In genomic region chr4:136468553-136469327, GRCm38 (mm10) we compare ENCODE assay signal across 8 mouse cellular contexts. TPM values are rescaled to one million over a fixed set of nuclear protein-coding genes. Genes with fewer than 3 reads are reported as not detected.
DNase-seq lines count a peak whose midpoint lies in the region; ATAC-seq and TF ChIP-seq lines count a peak whose summit lies in the region.

No protein-coding gene starts in this region.

- H3K4me1 ChIP-seq in embryonic facial prominence, embryonic 15.5 days, result peaks cover 34% of the 10 kb centered on the region
- peaks cover 10% of the 10 kb centered on the region for H3K4me1 ChIP-seq in hindbrain, embryonic 14.5 days (replicated peaks; ENCODE audit: control insufficient read depth, insufficient read depth, low read length)
- peaks cover 2 to 16% of the 10 kb centered on the region in 2 experiments for H3K4me1 ChIP-seq in liver, embryonic 14.5 days (replicated peaks; ENCODE audit: control insufficient read depth in 2 of 2, insufficient read depth in 2 of 2, low read length in 1 of 2)

- ATAC-seq in embryonic facial prominence, embryonic 15.5 days (ENCODE audit: insufficient number of reproducible peaks, low FRiP score, low TSS enrichment, low read depth), result no peak
- 0 out of 2 replicates have a peak, but pooled peaks have one; percentile 7 for ATAC-seq in hindbrain, embryonic 14.5 days (ENCODE audit: low FRiP score)
- ATAC-seq in liver, embryonic 14.5 days (ENCODE audit: insufficient read depth), result no peak

- peak overlapping the region; percentile 65 for H3K4me2 ChIP-seq in embryonic facial prominence, embryonic 15.5 days (replicated peaks)
- H3K4me2 ChIP-seq in hindbrain, embryonic 14.5 days (replicated peaks), result peak overlapping the region; percentile 65; the same call in 1 of the 2 replicates
- peak overlapping the region; percentile 87 for H3K4me2 ChIP-seq in liver, embryonic 14.5 days (ENCODE audit: low read depth)

- DNase-seq in heart, adult 18-20 months, result peak; percentile 28 to 36
- DNase-seq in heart, postnatal 36 days, result no peak
- DNase-seq in ZHBTc4 (ENCODE audit: low read depth, low spot score), result peak; percentile 60
- DNase-seq in hindbrain, embryonic 14.5 days (ENCODE audit: low spot score), result no peak
- DNase-seq in liver, embryonic 14.5 days (ENCODE audit: low read depth in 3 of 3, low spot score in 3 of 3), result no peak
- peak; percentile 73 to 84 for DNase-seq in right cerebral cortex, postnatal 36 days (ENCODE audit: low spot score in 2 of 2)
- DNase-seq in embryo, embryonic 10 days (ENCODE audit: low spot score), result no peak

- peak overlapping the region; percentile 89; the same call in 1 of the 2 replicates for H3K4me3 ChIP-seq in embryonic facial prominence, embryonic 15.5 days (replicated peaks)
- H3K4me3 ChIP-seq in hindbrain, embryonic 14.5 days (replicated peaks; ENCODE audit: low read length), result no peak overlapping the region
- H3K4me3 ChIP-seq in liver, embryonic 14.5 days (ENCODE audit: insufficient read depth in 1 of 2, low read depth in 2 of 2, low read length in 2 of 2), result no peak overlapping the region

- WGBS in embryonic facial prominence, embryonic 15.5 days, result 76% methylated on average over 14 of the region's 14 CpGs
- WGBS in hindbrain, embryonic 14.5 days, result 68% methylated on average over 14 of the region's 14 CpGs
- 66% methylated on average over 14 of the region's 14 CpGs for WGBS in liver, embryonic 14.5 days (ENCODE audit: insufficient replicate concordance)

- intact Hi-C loops in heart, postnatal 36 days (cut with DNase I), result no loop called here

- H3K9me3 ChIP-seq in embryonic facial prominence, embryonic 15.5 days (replicated peaks), result no peaks in the 10 kb centered on the region
- no peaks in the 10 kb centered on the region for H3K9me3 ChIP-seq in hindbrain, embryonic 14.5 days (ENCODE audit: control insufficient read depth, low read length)
- H3K9me3 ChIP-seq in liver, embryonic 14.5 days (ENCODE audit: control insufficient read depth, low read length), result no peaks in the 10 kb centered on the region

- no peak for TF ChIP-seq CTCF in liver, embryonic 14.5 days (IDR thresholded peaks at IDR 0.05; ENCODE audit: low read depth)

- no peaks in the 10 kb centered on the region for H3K36me3 ChIP-seq in embryonic facial prominence, embryonic 15.5 days
- no peaks in the 10 kb centered on the region for H3K36me3 ChIP-seq in hindbrain, embryonic 14.5 days (replicated peaks; ENCODE audit: control insufficient read depth, insufficient read depth)
- H3K36me3 ChIP-seq in liver, embryonic 14.5 days (replicated peaks; ENCODE audit: control insufficient read depth, insufficient read depth, low read depth), result no peaks in the 10 kb centered on the region

- TF ChIP-seq EP300 in liver, embryonic 14.5 days (IDR thresholded peaks at IDR 0.05; ENCODE audit: low read depth), result no peak

- peak overlapping the region; percentile 98; the same call in 1 of the 2 replicates for H3K27ac ChIP-seq in embryonic facial prominence, embryonic 15.5 days (replicated peaks)
- H3K27ac ChIP-seq in hindbrain, embryonic 14.5 days, result no peak overlapping the region
- no peak overlapping the region for H3K27ac ChIP-seq in liver, embryonic 14.5 days

- peaks cover 6% of the 10 kb centered on the region for H3K27me3 ChIP-seq in embryonic facial prominence, embryonic 15.5 days
- peaks cover 9% of the 10 kb centered on the region for H3K27me3 ChIP-seq in hindbrain, embryonic 14.5 days (ENCODE audit: control insufficient read depth, insufficient read depth, low read length)
- peaks cover 33% of the 10 kb centered on the region for H3K27me3 ChIP-seq in liver, embryonic 14.5 days (ENCODE audit: control insufficient read depth, insufficient read depth, low read length)

- no peak overlapping the region for H3K9ac ChIP-seq in embryonic facial prominence, embryonic 15.5 days
- no peak overlapping the region for H3K9ac ChIP-seq in hindbrain, embryonic 14.5 days
- H3K9ac ChIP-seq in liver, embryonic 14.5 days (replicated peaks), result no peak overlapping the region

RNA-seq across cellular contexts. Expression of gene Luzp1, which starts 0.8 kb away (rescaled TPM):
- 10 to 100 TPM; 29.3 to 38.1 TPM for total RNA-seq in heart, adult 18-20 months (2021)
- 10 to 100 TPM; 37.8 to 41.4 TPM for total RNA-seq in heart, postnatal 36 days (2021)
- polyA plus RNA-seq in embryonic facial prominence, embryonic 15.5 days (2015; fragmentation: Nextera tagmentation; extraction: Ambion mirVana), result 114 and 124 TPM in 2 replicates
- 48.6 and 56.8 TPM in 2 replicates for polyA plus RNA-seq in hindbrain, embryonic 14.5 days (2014; fragmentation: Nextera tagmentation; extraction: Ambion mirVana)
- 1.6 and 1.8 TPM in 2 replicates for polyA plus RNA-seq in liver, embryonic 14.5 days (2012; rRNA removed)
- polyA plus RNA-seq in liver, embryonic 14.5 days (2014; fragmentation: Nextera tagmentation; extraction: Ambion mirVana), result 6.8 and 8.2 TPM in 2 replicates

RNA-seq across cellular contexts. Expression of gene 6030445D17Rik, which starts 6.7 kb away (rescaled TPM):
- total RNA-seq in heart, adult 18-20 months (2021), result under 1 TPM; 0.15 to 0.21 TPM
- under 1 TPM; 0.17 to 0.35 TPM for total RNA-seq in heart, postnatal 36 days (2021)
- 0.19 and 0.28 TPM in 2 replicates for polyA plus RNA-seq in embryonic facial prominence, embryonic 15.5 days (2015; fragmentation: Nextera tagmentation; extraction: Ambion mirVana)
- 0.20 and 0.32 TPM in 2 replicates for polyA plus RNA-seq in hindbrain, embryonic 14.5 days (2014; fragmentation: Nextera tagmentation; extraction: Ambion mirVana)
- polyA plus RNA-seq in liver, embryonic 14.5 days (2012; rRNA removed), result 0.03 and 0.08 TPM in 2 replicates
- 0.08 and 0.23 TPM in 2 replicates for polyA plus RNA-seq in liver, embryonic 14.5 days (2014; fragmentation: Nextera tagmentation; extraction: Ambion mirVana)

RNA-seq across cellular contexts. Expression of gene Htr1d, which starts 45.4 kb away (rescaled TPM):
- not detected for total RNA-seq in heart, adult 18-20 months (2021)
- not detected for total RNA-seq in heart, postnatal 36 days (2021)
- 0.67 and 0.75 TPM in 2 replicates for polyA plus RNA-seq in embryonic facial prominence, embryonic 15.5 days (2015; fragmentation: Nextera tagmentation; extraction: Ambion mirVana)
- 1.9 and 2.1 TPM in 2 replicates for polyA plus RNA-seq in hindbrain, embryonic 14.5 days (2014; fragmentation: Nextera tagmentation; extraction: Ambion mirVana)
- polyA plus RNA-seq in liver, embryonic 14.5 days (2012; rRNA removed), result not detected in 2 replicates
- polyA plus RNA-seq in liver, embryonic 14.5 days (2014; fragmentation: Nextera tagmentation; extraction: Ambion mirVana), result not detected in 2 replicates

Comparison
In these comparisons a context has a peak if more than half of its experiments do, and no peak if none do; other contexts are left out.
1. DNase-seq: peak in heart, adult 18-20 months (2 of 2), ZHBTc4 (single experiment) and right cerebral cortex, postnatal 36 days (2 of 2); none in heart, postnatal 36 days (0 of 2), hindbrain, embryonic 14.5 days (single experiment), liver, embryonic 14.5 days (0 of 3) and embryo, embryonic 10 days (single experiment).
2. Peak in every context shown above with its lines, with median percentiles within 50 percentile points of each other: H3K4me2 ChIP-seq.